Mouse (Mus musculus) kidney, adult 10 weeks (tissue): ENCODE measurements around the gene Dgki. TPM values are rescaled to one million over a fixed set of nuclear protein-coding genes. Genes with fewer than 3 reads are reported as not detected.

ENCODE experiments used
- polyA plus RNA-seq: library from polyadenylated mRNA; stranded (reverse); fragments of 350-450 nt; fragmentation: Illumina TruSeq; extraction: RNeasy Lipid Tissue Mini Kit (QIAGEN cat#74804); gene quantifications from one replicate; pipeline ENCODE4 v1.2.3, GENCODE M21; 2014; ENCODE audit warnings: low read depth, low replicate concordance

The Dgki gene
- polyA plus RNA-seq, result not detected

DNA sequence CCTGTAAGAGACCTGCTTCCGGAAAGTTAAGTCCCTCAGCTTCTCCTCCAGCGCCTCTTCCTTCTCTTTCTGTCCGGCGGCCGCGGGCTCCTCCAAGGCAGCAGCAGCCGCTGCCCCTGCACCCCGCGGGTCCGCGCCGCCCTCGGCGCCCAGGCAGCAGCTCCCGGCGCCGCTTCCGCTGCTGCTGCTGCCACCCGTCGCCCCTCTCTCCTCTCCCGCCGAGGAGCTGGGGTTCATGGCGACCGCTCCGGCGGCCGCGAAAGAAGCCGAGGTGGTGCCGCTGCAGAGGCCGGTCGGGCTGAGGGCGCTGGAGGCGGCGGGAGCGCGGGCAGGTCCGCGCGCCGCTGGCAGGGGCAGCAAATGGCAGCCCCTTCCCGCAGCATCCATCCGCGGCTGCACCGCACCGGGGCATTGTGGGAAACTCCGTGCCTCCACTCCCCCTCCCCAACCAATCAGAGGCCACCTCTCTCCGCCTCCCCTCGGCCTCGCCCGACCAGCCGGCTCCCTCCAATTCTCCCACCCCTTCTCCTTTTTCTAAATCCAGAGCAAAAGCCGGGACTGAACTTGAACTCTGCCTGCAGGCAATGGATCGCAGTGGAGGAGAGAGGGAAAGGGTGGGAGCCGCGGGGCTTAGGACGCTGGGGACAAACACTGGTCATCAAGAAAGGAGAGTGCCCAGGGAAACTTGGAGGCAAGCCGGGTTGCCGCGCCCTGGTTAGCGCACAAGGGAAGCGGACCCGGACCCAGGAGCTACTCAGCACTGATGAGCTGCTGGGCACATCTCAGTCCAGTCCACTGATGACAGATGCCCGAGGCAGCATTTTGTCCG lies at the start of gene Dgki:
Gene Dgki (minus strand): TSS at position 623 of the 829 bp plus-strand sequence.

DNA sequence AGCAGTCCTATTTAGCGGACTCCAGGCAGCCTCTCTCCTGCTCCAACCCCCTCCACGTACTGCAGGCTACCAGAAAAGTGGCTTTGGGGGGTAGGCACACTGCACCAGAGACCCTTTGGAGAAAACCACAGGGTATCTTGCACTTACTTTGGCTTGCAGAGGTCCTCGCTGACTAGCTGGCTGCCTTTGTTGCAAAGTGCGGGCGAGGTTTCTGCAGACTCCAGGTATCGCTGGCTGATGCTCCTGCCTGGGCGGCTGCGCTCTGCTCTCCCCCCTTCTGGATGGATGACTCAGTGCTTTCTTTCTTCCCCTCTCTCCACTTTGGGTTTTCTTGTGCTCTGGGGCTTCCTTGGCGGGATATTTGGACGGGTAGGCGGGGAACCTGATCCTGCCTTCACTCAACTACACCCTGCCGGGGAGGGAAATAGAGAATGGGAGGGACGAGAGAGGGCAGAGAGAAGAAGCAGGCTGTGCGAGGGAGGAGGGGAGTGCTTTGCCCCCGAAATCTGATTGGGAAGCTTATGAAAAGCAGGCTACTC lies 490.2 kb downstream of the Dgki start, which contains the start of gene Ptn:
Gene Ptn (minus strand): TSS at position 474 of the 539 bp plus-strand sequence.

Other genes with a start within 250 kb of the Dgki start
- 35.2 TPM for gene Creb3l2, start 142.0 kb upstream of the Dgki start, polyA plus RNA-seq
- gene Akr1d1, start 230.0 kb upstream of the Dgki start, polyA plus RNA-seq, result 55.3 TPM